Mouse (Mus musculus) cortical plate, adult 2 months (tissue): ENCODE data around the gene Ercc8.

Experiments
- CTCF ChIP-seq: fragments of 200-500 bp; IDR thresholded peaks from 2 replicates; pipeline ENCODE4 v1.5.1; 2011; ENCODE audit warnings: mild to moderate bottlenecking, control low read depth, low read length; ENCODE audit not compliant: insufficient read depth; ENCODE audit errors: extremely low read depth
- POLR2A ChIP-seq: fragments of 200-500 bp; IDR thresholded peaks from 2 replicates; pipeline ENCODE4 v1.6.1; 2011; ENCODE audit warnings: mild to moderate bottlenecking, low read length, control low read depth; ENCODE audit not compliant: insufficient read depth; ENCODE audit errors: extremely low read depth

DNA sequence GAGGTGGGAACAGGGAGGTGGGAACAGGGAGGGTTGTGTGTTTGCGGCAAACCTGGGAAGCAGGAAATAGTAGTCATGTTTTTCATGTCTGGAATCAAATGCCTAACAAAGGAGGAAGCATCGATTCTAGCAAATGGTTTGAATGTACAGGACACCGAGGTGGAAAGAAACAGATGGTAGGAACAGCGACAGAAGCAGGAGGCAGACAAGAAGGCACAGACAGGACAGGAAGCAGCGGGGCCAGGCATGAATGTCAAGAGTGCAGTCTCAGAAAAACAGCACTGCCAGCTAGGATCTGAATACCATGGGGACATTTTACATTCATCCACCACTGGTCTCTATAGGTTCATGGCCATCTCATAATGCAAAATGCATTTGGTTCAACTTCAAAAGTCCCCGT lies 36.9 kb downstream of the Ercc8 start:
- TF ChIP-seq CTCF = no peak
- TF ChIP-seq POLR2A = no peak
